Mouse (Mus musculus) kidney, postnatal 0 days (tissue): Measurements from ENCODE around the gene Tob2. TPM values are rescaled to one million over a fixed set of nuclear protein-coding genes. Genes with fewer than 3 reads are reported as not detected.
A peak's percentile ranks its signal among the peaks of the same experiment; 100 is the strongest.

Source experiments
- ATAC-seq: fragments of 200-750 bp; cut with Nextera tagmentation; replicated peaks from 2 replicates; pipeline ENCODE4 v1.8.0; 2017; ENCODE audit warnings: low read depth, moderate number of reproducible peaks, moderate TSS enrichment, moderate library complexity; ENCODE audit not compliant: low FRiP score
- DNase-seq: peaks from one replicate; pipeline ENCODE4 v3.0.0-alpha.2; 2016; ENCODE audit warnings: low spot score
- H3K27ac ChIP-seq: fragments of 300-500 bp; sonication (generic); 2 replicates; pipeline ENCODE4 v1.5.1; 2014; ENCODE audit warnings: mild to moderate bottlenecking
- H3K27me3 ChIP-seq: fragments of 300-500 bp; sonication (generic); 2 replicates; pipeline ENCODE4 v1.6.1; 2014; ENCODE audit warnings: low read length, mixed read lengths; ENCODE audit not compliant: insufficient read depth
- H3K36me3 ChIP-seq: fragments of 300-500 bp; sonication (generic); 2 replicates; pipeline ENCODE4 v1.6.1; 2014; ENCODE audit warnings: low read length, mixed read lengths; ENCODE audit not compliant: insufficient read depth
- H3K4me1 ChIP-seq: fragments of 300-500 bp; sonication (generic); replicated peaks from 2 replicates; pipeline ENCODE4 v1.6.1; 2014; ENCODE audit warnings: antibody characterized with exemption, low read length, mixed read lengths; ENCODE audit not compliant: insufficient read depth
- H3K4me2 ChIP-seq: fragments of 300-500 bp; sonication (generic); 2 replicates; pipeline ENCODE4 v1.6.1; 2014; ENCODE audit warnings: mild to moderate bottlenecking, low read length, moderate library complexity, mixed read lengths
- H3K4me3 ChIP-seq: fragments of 300-500 bp; sonication (generic); replicated peaks from 2 replicates; pipeline ENCODE4 v1.5.1; 2014; ENCODE audit warnings: low read depth, low read length
- H3K9ac ChIP-seq: fragments of 300-500 bp; sonication (generic); 2 replicates; pipeline ENCODE4 v1.6.1; 2014; ENCODE audit warnings: low read depth, low read length
- H3K9me3 ChIP-seq: fragments of 300-500 bp; sonication (generic); replicated peaks from 2 replicates; pipeline ENCODE4 v1.6.1; 2016; ENCODE audit warnings: low read length, inconsistent platforms, mixed read lengths
- CTCF ChIP-seq: IDR thresholded peaks from 2 replicates; pipeline ENCODE4 v1.5.1; 2016; ENCODE audit warnings: antibody characterized with exemption, low read depth, mild to moderate bottlenecking, moderate library complexity
- WGBS: fragments of 180-500 bp; shearing (Covaris S2); extraction: QIAGEN DNeasy Blood & Tissue Kit; methylation state at CpG from one replicate; pipeline ENCODE4 v1.1.7; 2014; 5-methylcytosine and 5-hydroxymethylcytosine counted together
- polyA plus RNA-seq: library from polyadenylated mRNA; unstranded; fragments of >200 nt; fragmentation: Nextera tagmentation; extraction: Ambion mirVana; gene quantifications from 2 replicates; pipeline ENCODE4 v1.2.1, GENCODE M21; 2015

The Tob2 gene
- polyA plus RNA-seq, 1 experiment from 2014 or later, result 22.5 TPM

GRCm38 (mm10) chr15:81810150-81810549 lies 48.4 kb downstream of the Tob2 start:
- peak; percentile 42 for ATAC-seq
- peak overlapping the region; percentile 65 for H3K4me3 ChIP-seq
- DNase-seq, result peak; percentile 97
- H3K9ac ChIP-seq, result peak overlapping the region; percentile 81; the same call in 1 of the 2 replicates
- no peaks in the 10 kb centered on the region for H3K36me3 ChIP-seq
- TF ChIP-seq CTCF, result no peak
- no peaks in the 10 kb centered on the region for H3K27me3 ChIP-seq
- 0% methylated on average over 10 of the region's 10 CpGs for WGBS
- H3K27ac ChIP-seq, result peak overlapping the region; percentile 92
- H3K4me2 ChIP-seq, result peak overlapping the region; percentile 71
- H3K4me1 ChIP-seq, result peaks cover 25% of the 10 kb centered on the region
- H3K9me3 ChIP-seq, result no peaks in the 10 kb centered on the region

DNA sequence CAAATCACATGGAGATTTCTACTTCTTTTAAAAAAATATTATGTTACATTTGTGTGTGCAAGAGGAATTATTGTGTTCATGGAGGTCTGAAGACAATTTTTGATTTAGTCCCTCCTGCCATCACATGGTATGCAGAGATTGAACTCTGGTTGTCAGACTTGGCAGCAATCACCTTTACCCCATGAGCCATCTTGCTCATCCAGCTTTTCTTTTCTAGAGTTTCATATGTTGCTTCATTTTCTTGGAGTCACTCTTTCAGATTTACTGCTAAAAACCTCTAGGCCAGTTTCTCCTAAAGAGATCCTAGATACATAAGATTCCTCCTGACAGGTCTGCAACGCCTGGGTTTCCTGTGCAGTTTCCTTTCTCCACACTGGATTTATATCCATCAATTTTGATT lies 49.0 kb downstream of the Tob2 start:
- WGBS, result 29% methylated on average over 1 of the region's 1 CpGs
- Histone ChIP-seq H3K9me3 (no peaks in the 10 kb centered on the region), H3K27me3 (no peaks in the 10 kb centered on the region), H3K27ac (peak overlapping the region; percentile 92), H3K9ac (peak overlapping the region; percentile 81; the same call in 1 of the 2 replicates), H3K4me3 (peak overlapping the region; percentile 65; the same call in 1 of the 2 replicates), H3K4me2 (peak overlapping the region; percentile 71), H3K36me3 (no peaks in the 10 kb centered on the region), H3K4me1 (peaks cover 30% of the 10 kb centered on the region)
- DNase-seq (peak; percentile 18), ATAC-seq (no peak)
- TF ChIP-seq CTCF, result no peak

DNA sequence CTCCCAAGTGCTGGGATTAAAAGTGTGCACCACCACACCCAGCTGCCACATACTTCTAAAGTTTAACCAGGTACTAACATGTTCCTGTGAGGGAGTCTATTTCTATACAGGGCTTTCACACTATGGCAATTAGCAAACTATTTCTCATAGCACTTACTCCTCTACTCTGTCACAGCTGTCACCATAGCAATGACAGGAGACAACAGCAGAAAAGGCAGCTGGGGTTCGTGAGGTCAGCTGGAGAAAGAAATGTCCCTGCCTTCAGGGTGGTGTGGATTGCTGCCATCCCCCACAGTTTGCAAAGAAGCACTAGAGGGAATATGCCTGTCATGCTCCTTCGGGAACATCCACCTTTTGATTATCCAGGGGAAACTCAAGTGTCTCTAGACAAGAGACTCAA lies 49.8 kb downstream of the Tob2 start:
- Histone ChIP-seq H3K27ac (no peak overlapping the region), H3K4me2 (no peak overlapping the region), H3K9ac (no peak overlapping the region), H3K4me3 (no peak overlapping the region), H3K9me3 (no peaks in the 10 kb centered on the region), H3K4me1 (peaks cover 38% of the 10 kb centered on the region), H3K36me3 (no peaks in the 10 kb centered on the region), H3K27me3 (no peaks in the 10 kb centered on the region)
- ATAC-seq (no peak), DNase-seq (no peak)
- 63% methylated on average over 2 of the region's 2 CpGs for WGBS
- TF ChIP-seq CTCF, result no peak

- Histone ChIP-seq H3K27me3 (no peaks in the 10 kb centered on the region), H3K36me3 (no peaks in the 10 kb centered on the region), H3K27ac (no peak overlapping the region; the same call in 1 of the 2 replicates), H3K9me3 (no peaks in the 10 kb centered on the region), H3K4me3 (no peak overlapping the region), H3K9ac (no peak overlapping the region), H3K4me2 (no peak overlapping the region), H3K4me1 (peaks cover 47% of the 10 kb centered on the region)
- 83% methylated on average over 4 of the region's 4 CpGs for WGBS
- no peak for ATAC-seq
- DNase-seq, result no peak
- no peak for TF ChIP-seq CTCF
Measured at GRCm38 (mm10) chr15:81806621-81807404, 51.8 kb downstream of the Tob2 start.

DNA sequence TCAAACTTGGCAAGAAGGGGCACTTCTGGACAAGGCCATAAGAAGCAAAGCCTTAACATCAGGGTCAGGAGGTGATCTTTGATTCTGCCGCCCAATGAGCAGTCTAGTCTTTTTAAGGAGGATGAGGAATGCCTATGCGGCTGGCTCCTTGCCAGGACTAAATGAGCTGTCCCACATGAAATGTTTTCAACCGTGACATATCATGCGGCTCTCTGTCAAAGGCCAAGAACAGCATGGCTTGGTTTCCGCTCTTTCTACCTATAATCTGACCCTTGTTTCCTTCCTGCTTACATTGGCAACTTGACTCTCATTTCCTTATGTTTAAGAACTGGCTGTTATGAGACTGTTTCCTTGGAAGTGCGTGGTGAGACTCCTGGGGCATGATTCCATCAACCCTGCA lies 53.0 kb downstream of the Tob2 start:
- 7% methylated on average over 6 of the region's 6 CpGs for WGBS
- no peak for TF ChIP-seq CTCF
- H3K9me3 ChIP-seq, result no peaks in the 10 kb centered on the region
- no peaks in the 10 kb centered on the region for H3K27me3 ChIP-seq
- peaks cover 47% of the 10 kb centered on the region for H3K4me1 ChIP-seq
- peak overlapping the region; percentile 76 for H3K27ac ChIP-seq
- H3K9ac ChIP-seq, result no peak overlapping the region
- H3K36me3 ChIP-seq, result no peaks in the 10 kb centered on the region
- no peak for ATAC-seq
- H3K4me3 ChIP-seq, result no peak overlapping the region
- peak overlapping the region; percentile 9; the same call in 1 of the 2 replicates for H3K4me2 ChIP-seq
- DNase-seq, result peak; percentile 82

DNA sequence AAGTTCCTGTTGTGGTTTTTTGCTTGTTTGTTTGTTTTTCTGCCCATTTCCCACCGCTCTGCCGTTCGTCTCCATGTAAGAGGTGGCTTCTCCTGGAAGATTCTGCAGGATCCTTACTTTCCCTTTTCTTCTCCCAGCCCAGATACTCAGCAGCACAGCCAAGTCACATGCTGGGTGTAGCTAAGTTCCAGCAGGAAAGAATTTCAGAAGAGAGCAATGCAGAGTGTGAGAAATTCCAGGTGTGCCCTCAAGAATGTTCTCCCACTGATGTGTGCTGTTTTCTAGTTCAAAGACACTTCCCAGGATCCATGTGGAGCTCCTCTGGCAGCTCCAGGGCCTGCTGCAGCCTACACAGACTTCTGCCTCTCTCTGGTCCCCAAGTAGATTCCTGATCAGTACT lies 53.7 kb downstream of the Tob2 start:
- H3K4me2 ChIP-seq, result no peak overlapping the region
- no peaks in the 10 kb centered on the region for H3K9me3 ChIP-seq
- ATAC-seq (no peak), DNase-seq (peak; percentile 6)
- no peaks in the 10 kb centered on the region for H3K36me3 ChIP-seq
- no peaks in the 10 kb centered on the region for H3K27me3 ChIP-seq
- H3K4me3 ChIP-seq, result no peak overlapping the region
- WGBS, result 55% methylated on average over 3 of the region's 3 CpGs
- H3K4me1 ChIP-seq, result peaks cover 47% of the 10 kb centered on the region
- no peak overlapping the region for H3K9ac ChIP-seq
- H3K27ac ChIP-seq, result peak overlapping the region; percentile 76
- TF ChIP-seq CTCF, result no peak

DNA sequence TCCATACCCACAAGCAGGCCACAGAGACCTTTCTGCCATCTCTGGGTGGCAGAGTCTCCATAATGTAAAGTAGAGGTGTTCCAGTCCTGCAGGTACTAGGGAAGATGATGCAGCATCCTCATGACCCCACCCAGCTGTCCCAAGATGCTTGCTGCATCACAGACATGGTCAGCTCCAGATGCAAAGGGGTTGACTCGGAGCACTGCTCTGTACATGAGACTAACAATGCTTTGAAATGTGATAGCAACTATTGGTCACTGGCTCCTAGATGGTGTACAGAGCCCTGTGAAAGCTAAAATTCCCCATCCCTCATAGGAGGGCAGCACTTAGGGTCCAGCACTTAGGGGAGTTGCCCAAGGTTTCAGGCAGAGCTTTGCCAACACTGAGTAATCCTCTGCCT lies 54.4 kb downstream of the Tob2 start:
- Histone ChIP-seq H3K9me3 (no peaks in the 10 kb centered on the region), H3K4me2 (no peak overlapping the region; the same call in 1 of the 2 replicates), H3K27me3 (no peaks in the 10 kb centered on the region), H3K27ac (no peak overlapping the region), H3K9ac (no peak overlapping the region), H3K4me3 (no peak overlapping the region), H3K4me1 (peaks cover 40% of the 10 kb centered on the region), H3K36me3 (no peaks in the 10 kb centered on the region)
- DNase-seq, result no peak
- 65% methylated on average over 1 of the region's 1 CpGs for WGBS
- TF ChIP-seq CTCF, result no peak
- no peak for ATAC-seq
